Mouse (Mus musculus) embryonic fibroblast, embryonic 13.5 days (primary cell): Measurements from ENCODE around the gene Ermap.

Experiments
- CTCF ChIP-seq: IDR thresholded peaks from 2 replicates; pipeline ENCODE4 v1.5.1; 2011; ENCODE audit warnings: mild to moderate bottlenecking, control low read depth, low read length, moderate library complexity, borderline replicate concordance; ENCODE audit not compliant: insufficient read depth
- POLR2A ChIP-seq: IDR thresholded peaks from 2 replicates; pipeline ENCODE4 v1.6.1; 2011; ENCODE audit warnings: low read depth, mild to moderate bottlenecking, control low read depth, low read length, moderate library complexity

- no peak for TF ChIP-seq CTCF
- peak; percentile 84 for TF ChIP-seq POLR2A
Measured at GRCm38 (mm10) chr4:119232410-119233255, 42.8 kb upstream of the Ermap start, which contains the start of the genes AU022252 and P3h1.
